Mouse (Mus musculus) ES-E14 (cell line): Measurements from ENCODE around the gene Kremen1.

Experiments used
- MAFK ChIP-seq: IDR thresholded peaks from 2 replicates; pipeline ENCODE4 v1.6.1; 2014; ENCODE audit warnings: mild to moderate bottlenecking, low read depth, low read length, inconsistent platforms; ENCODE audit not compliant: insufficient read depth
- ZC3H11A ChIP-seq: IDR thresholded peaks from 2 replicates; pipeline ENCODE4 v1.6.1; 2012; ENCODE audit warnings: low read depth, mild to moderate bottlenecking, inconsistent platforms, low read length, borderline replicate concordance

DNA sequence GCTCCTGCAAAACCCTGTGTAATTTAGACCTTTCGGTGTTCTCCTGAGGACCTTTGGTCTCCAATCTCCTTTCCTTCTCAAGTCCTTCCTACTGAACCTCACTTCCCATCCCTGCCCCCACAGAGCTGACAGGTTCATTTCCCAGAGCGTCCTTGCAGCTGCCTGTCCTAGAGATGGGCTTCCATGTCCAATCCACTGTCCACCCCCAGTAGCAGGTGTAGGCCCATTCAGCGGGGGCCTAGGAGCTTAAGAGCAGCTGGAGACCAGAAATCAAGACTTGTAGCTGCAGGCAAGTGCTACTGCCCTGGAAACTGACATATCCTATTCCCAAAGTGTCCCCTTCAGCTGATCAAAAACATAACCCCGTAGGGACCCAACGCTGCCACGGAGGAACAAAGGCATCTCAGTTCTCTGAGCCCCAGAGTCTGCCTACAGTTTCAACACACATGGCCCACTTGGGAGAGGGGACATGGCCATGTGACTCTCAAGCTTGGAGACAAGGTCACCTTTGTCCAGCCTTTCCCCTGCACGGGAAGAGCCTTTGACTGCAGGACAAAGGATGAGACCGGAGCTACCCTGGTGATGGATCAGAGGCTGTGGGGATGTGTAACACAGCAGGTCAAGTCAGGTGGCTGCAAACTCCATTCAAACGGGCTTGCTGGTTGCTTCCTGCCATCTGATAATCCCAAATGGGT lies 72.0 kb downstream of the Kremen1 start:
- TF ChIP-seq ZC3H11A (no peak), MAFK (no peak)
